Mouse (Mus musculus) CH12.LX (cell line): ENCODE data around the gene Spic. TPM values are rescaled to one million over a fixed set of nuclear protein-coding genes. Genes with fewer than 3 reads are reported as not detected.

ENCODE experiments used
- DNase-seq: peaks from one replicate; pipeline ENCODE4 v3.0.0-alpha.2; 2013; ENCODE audit errors: extremely low read depth
- H3K27ac ChIP-seq: 2 replicates; pipeline ENCODE4 v1.5.1; 2012; ENCODE audit warnings: low read depth, mild to moderate bottlenecking, control low read depth, moderate library complexity; ENCODE audit not compliant: insufficient read depth
- H3K27me3 ChIP-seq: replicated peaks from 2 replicates; pipeline ENCODE3; 2012; ENCODE audit warnings: inconsistent platforms
- H3K36me3 ChIP-seq, 2 experiments: replicated peaks in 1 of 2; 2 replicates each; pipeline versions ENCODE3 to v1.6.1; 2012; ENCODE audit warnings: inconsistent platforms in 1 of 2, low read length in 1 of 2, mild to moderate bottlenecking in 1 of 2, mixed read lengths in 1 of 2, moderate library complexity in 1 of 2; ENCODE audit not compliant: control insufficient read depth in 1 of 2, insufficient read depth in 1 of 2
- H3K4me1 ChIP-seq, 2 experiments: 2 replicates each; pipeline ENCODE4 v1.6.1; 2012; ENCODE audit warnings: inconsistent platforms in 1 of 2, moderate library complexity in 1 of 2; ENCODE audit not compliant: insufficient read depth in 2 of 2, control insufficient read depth in 1 of 2
- H3K4me2 ChIP-seq: 2 replicates; pipeline ENCODE4 v1.6.1; 2012; ENCODE audit warnings: low read depth, mild to moderate bottlenecking, control low read depth; ENCODE audit not compliant: poor library complexity, insufficient read depth, severe bottlenecking
- H3K4me3 ChIP-seq, 3 experiments: fragments of 150-350 bp in 1 of 3; sonication (generic) in 1 of 3; replicated peaks in 1 of 3; 2 replicates each; pipeline versions ENCODE3 to v1.5.1; 2011 to 2012; ENCODE audit warnings: low read depth in 2 of 3, low read length in 2 of 3, mild to moderate bottlenecking in 2 of 3, moderate library complexity in 2 of 3, control low read depth in 1 of 3, improper control_type of control experiment in 1 of 3, inconsistent platforms in 1 of 3, mixed read lengths in 1 of 3; ENCODE audit not compliant: poor library complexity in 1 of 3
- H3K79me2 ChIP-seq: replicated peaks from 2 replicates; pipeline ENCODE4 v1.6.1; 2012; ENCODE audit warnings: mild to moderate bottlenecking, moderate library complexity; ENCODE audit not compliant: control insufficient read depth, poor library complexity, insufficient read depth, severe bottlenecking; ENCODE audit errors: extremely low read depth
- H3K9ac ChIP-seq: 2 replicates; pipeline ENCODE4 v1.6.1; 2012; ENCODE audit warnings: low read depth, mild to moderate bottlenecking, control low read depth, moderate library complexity; ENCODE audit not compliant: insufficient read depth
- H3K9me3 ChIP-seq: replicated peaks from 2 replicates; pipeline ENCODE3; 2012; ENCODE audit warnings: low read length, inconsistent platforms, mixed read lengths
- BHLHE40 ChIP-seq: IDR thresholded peaks from 2 replicates; pipeline ENCODE4 v1.6.1; 2011; ENCODE audit warnings: mild to moderate bottlenecking, low read depth, low read length, improper control_type of control experiment
- CHD2 ChIP-seq: IDR thresholded peaks from 2 replicates; pipeline ENCODE4 v1.6.1; 2011; ENCODE audit warnings: low read length, improper control_type of control experiment
- CTCF ChIP-seq, 2 experiments: IDR thresholded peaks in 1 of 2; conservative IDR thresholded peaks in 1 of 2; 2 replicates each; pipeline ENCODE4 v1.5.1; 2011 to 2012; ENCODE audit warnings: low read depth in 2 of 2, low read length in 2 of 2, improper control_type of control experiment in 1 of 2, inconsistent platforms in 1 of 2, mild to moderate bottlenecking in 1 of 2, moderate library complexity in 1 of 2
- E2F4 ChIP-seq: IDR thresholded peaks from 2 replicates; pipeline ENCODE4 v1.6.1; 2011; ENCODE audit warnings: low read depth, low read length, improper control_type of control experiment; ENCODE audit not compliant: insufficient replicate concordance
- ELF1 ChIP-seq: IDR thresholded peaks from 2 replicates; pipeline ENCODE4 v1.6.1; 2014; ENCODE audit warnings: low read depth, mild to moderate bottlenecking, inconsistent platforms, low read length, improper control_type of control experiment
- EP300 ChIP-seq: IDR thresholded peaks from 2 replicates; pipeline ENCODE4 v1.6.1; 2011; ENCODE audit warnings: low read length, improper control_type of control experiment
- HCFC1 ChIP-seq: IDR thresholded peaks from 2 replicates; pipeline ENCODE4 v1.6.1; 2012; ENCODE audit warnings: low read depth, mild to moderate bottlenecking, inconsistent platforms, low read length, improper control_type of control experiment
- JUN ChIP-seq: IDR thresholded peaks from 2 replicates; pipeline ENCODE4 v1.6.1; 2011; ENCODE audit warnings: low read depth, mild to moderate bottlenecking, low read length, improper control_type of control experiment, moderate library complexity; ENCODE audit not compliant: insufficient read depth
- JUND ChIP-seq: conservative IDR thresholded peaks from 2 replicates; pipeline ENCODE4 v1.6.1; 2011; ENCODE audit warnings: low read depth, low read length, improper control_type of control experiment
- KAT2A ChIP-seq: IDR thresholded peaks from 2 replicates; pipeline ENCODE4 v1.6.1; 2012; ENCODE audit warnings: low read length, improper control_type of control experiment, inconsistent platforms; ENCODE audit not compliant: insufficient replicate concordance
- MAX ChIP-seq: IDR thresholded peaks from 2 replicates; pipeline ENCODE4 v1.6.1; 2011; ENCODE audit warnings: low read length, improper control_type of control experiment
- MAZ ChIP-seq: IDR thresholded peaks from 2 replicates; pipeline ENCODE4 v1.6.1; 2012; ENCODE audit warnings: low read depth, mild to moderate bottlenecking, inconsistent platforms, low read length, improper control_type of control experiment, moderate library complexity
- MEF2A ChIP-seq: IDR thresholded peaks from 2 replicates; pipeline ENCODE4 v1.6.1; 2014; ENCODE audit warnings: low read depth, mild to moderate bottlenecking, inconsistent platforms, low read length, improper control_type of control experiment, borderline replicate concordance
- MYC ChIP-seq: IDR thresholded peaks from 2 replicates; pipeline ENCODE4 v1.6.1; 2011; ENCODE audit warnings: low read depth, mild to moderate bottlenecking, improper control_type of control experiment, low read length
- NELFE ChIP-seq: IDR thresholded peaks from 2 replicates; pipeline ENCODE4 v1.6.1; 2011; ENCODE audit warnings: low read depth, low read length, improper control_type of control experiment
- PAX5 ChIP-seq: IDR thresholded peaks from 2 replicates; pipeline ENCODE4 v1.6.1; 2012; ENCODE audit warnings: low read length, inconsistent platforms, mixed read lengths
- POLR2A ChIP-seq: IDR thresholded peaks from 2 replicates; pipeline ENCODE4 v1.6.1; 2011; ENCODE audit warnings: low read depth, mild to moderate bottlenecking, improper control_type of control experiment, low read length
- RAD21 ChIP-seq: IDR thresholded peaks from 2 replicates; pipeline ENCODE4 v1.6.1; 2011; ENCODE audit warnings: low read depth, mild to moderate bottlenecking, low read length, improper control_type of control experiment, moderate library complexity
- RCOR1 ChIP-seq: conservative IDR thresholded peaks from 2 replicates; pipeline ENCODE4 v1.6.1; 2012; ENCODE audit warnings: low read depth, mild to moderate bottlenecking, inconsistent platforms, low read length, improper control_type of control experiment
- SMC3 ChIP-seq: IDR thresholded peaks from 2 replicates; pipeline ENCODE4 v1.6.1; 2011; ENCODE audit warnings: low read depth, low read length, improper control_type of control experiment
- TBP ChIP-seq: conservative IDR thresholded peaks from 2 replicates; pipeline ENCODE4 v1.6.1; 2011; ENCODE audit warnings: low read depth, low read length, improper control_type of control experiment
- USF1 ChIP-seq: IDR thresholded peaks from 2 replicates; pipeline ENCODE4 v1.6.1; 2014; ENCODE audit warnings: low read depth, mild to moderate bottlenecking, inconsistent platforms, low read length, improper control_type of control experiment
- USF2 ChIP-seq: conservative IDR thresholded peaks from 2 replicates; pipeline ENCODE4 v1.6.1; 2011; ENCODE audit warnings: low read depth, low read length, improper control_type of control experiment
- ZMIZ1 ChIP-seq: IDR thresholded peaks from 2 replicates; pipeline ENCODE4 v1.6.1; 2012; ENCODE audit warnings: low read depth, mild to moderate bottlenecking, inconsistent platforms, low read length, improper control_type of control experiment
- dilution Hi-C: fragments of 300-500 bp; cut with MboI; formaldehyde crosslinking; loops from 2 replicates; pipeline ENCODE4 v1.14.3; 2020; ENCODE audit warnings: low sequenced_read_pairs; ENCODE audit not compliant: extremely low pct_unique_long_range_greater_than_20kb, extremely low pct_ligation_motif_present
- in situ Hi-C: fragments of 300-500 bp; cut with MboI; formaldehyde crosslinking; loops from 3 replicates; pipeline ENCODE4 v1.14.3; 2019; ENCODE audit warnings: low sequenced_read_pairs, low pct_ligation_motif_present, low pct_unique_long_range_greater_than_20kb, mixed read lengths
- polyA plus RNA-seq: library from polyadenylated mRNA; unstranded; fragments of >175 nt; gene quantifications from 2 replicates; pipeline ENCODE4 v1.2.1, GENCODE M21; 2012; ENCODE audit warnings: low read depth; ENCODE audit not compliant: insufficient read length
- total RNA-seq, 2 experiments: library from RNA; depleted of rRNA; stranded (reverse); fragments of 300-350 nt in 1 of 2; fragments of >200 nt in 1 of 2; gene quantifications; 2 replicates each; pipeline ENCODE4 v1.2.3; 2012 to 2014

Gene Spic
- total and polyA plus RNA-seq, 3 experiments: 0.13 to 1.3 (median 1.2) TPM

DNA sequence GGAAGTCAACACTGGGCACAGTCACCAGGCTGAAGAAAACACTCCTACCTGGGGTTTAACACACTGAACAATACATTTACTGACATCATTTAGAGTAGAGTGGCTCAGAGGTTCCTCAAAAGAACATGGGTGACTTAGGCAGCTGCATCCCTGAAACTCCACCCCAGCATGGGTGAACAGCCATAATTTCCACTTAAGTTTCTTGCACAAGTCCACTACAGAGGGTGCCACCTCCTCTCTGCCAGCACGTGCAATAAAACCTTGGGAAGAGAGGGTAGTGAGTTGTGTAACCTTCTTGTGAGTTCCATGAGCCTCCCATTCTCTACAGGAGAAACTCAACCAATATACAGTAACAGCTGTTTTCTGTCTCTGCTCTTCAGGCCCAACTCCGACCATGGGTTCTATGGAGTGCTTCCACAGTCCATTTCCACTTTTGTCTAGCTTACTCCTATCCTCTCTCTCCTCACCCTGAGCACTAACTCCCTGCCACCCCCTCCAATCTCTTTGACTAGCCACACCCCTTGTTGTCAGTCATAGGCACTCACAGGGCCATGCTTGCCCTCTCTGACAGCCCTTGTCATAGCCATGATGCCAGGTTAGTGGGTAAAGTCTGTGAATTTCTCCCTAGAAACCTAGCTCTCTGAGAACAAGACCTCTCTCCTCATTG, 54.0 kb downstream of the Spic start:
- no peak overlapping the region for H3K27ac ChIP-seq
- in situ Hi-C loops: no loop called here
- H3K4me1 ChIP-seq: no peaks in the 10 kb centered on the region
- H3K9ac ChIP-seq: no peak overlapping the region
- dilution Hi-C loops: no loop called here
- H3K4me3 ChIP-seq: no peak overlapping the region
- no peaks in the 10 kb centered on the region for H3K27me3 ChIP-seq
- no peak overlapping the region for H3K4me2 ChIP-seq
- no peaks in the 10 kb centered on the region for H3K36me3 ChIP-seq
- no peak for TF ChIP-seq ZMIZ1
- TF ChIP-seq MAX: no peak
- no peak for TF ChIP-seq USF2
- no peak for TF ChIP-seq MAZ
- no peak for TF ChIP-seq ELF1
- TF ChIP-seq E2F4: no peak
- TF ChIP-seq RAD21: no peak
- TF ChIP-seq RCOR1: no peak
- TF ChIP-seq EP300: no peak
- TF ChIP-seq NELFE: no peak
- TF ChIP-seq, all 38 proteins: peak for 0
- no peak for DNase-seq
- Histone ChIP-seq H3K79me2 (no peaks in the 10 kb centered on the region), H3K9me3 (no peaks in the 10 kb centered on the region)

DNA sequence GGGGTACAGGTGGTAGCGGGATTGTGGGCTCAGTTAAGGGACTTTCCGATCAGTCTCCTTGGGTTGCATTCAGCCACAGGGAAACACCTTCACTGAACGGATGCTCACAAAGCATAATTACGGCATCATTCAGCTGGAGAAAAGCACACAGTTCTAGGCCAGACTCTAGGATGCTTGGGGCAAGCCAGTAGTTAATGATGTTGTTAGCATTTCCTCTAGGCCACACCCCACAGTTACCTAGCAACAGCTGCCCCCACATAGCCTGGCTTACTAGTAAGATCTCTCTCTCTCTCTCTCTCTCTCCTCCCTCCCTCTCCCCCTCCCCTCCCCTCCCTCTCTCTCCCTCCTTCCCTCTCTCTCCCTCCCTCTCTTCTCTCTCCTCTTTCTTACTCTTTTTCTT, 57.8 kb downstream of the Spic start:
- dilution Hi-C loops: no loop called here
- DNase-seq: peak; percentile 2
- H3K4me2 ChIP-seq: no peak overlapping the region
- H3K9me3 ChIP-seq: no peaks in the 10 kb centered on the region
- TF ChIP-seq BHLHE40 (no peak), PAX5 (no peak), MYC (no peak), HCFC1 (no peak), CTCF (conservative IDR thresholded peaks at IDR 0.05 in 1 of 2, IDR thresholded peaks at IDR 0.05 in 1 of 2; ENCODE audit: low read depth in 2 of 2, low read length in 2 of 2) (no peak), JUN (no peak), CHD2 (no peak), KAT2A (no peak), ELF1 (no peak), SMC3 (no peak), E2F4 (no peak), MEF2A (no peak), TBP (no peak), USF2 (no peak), USF1 (no peak), POLR2A (no peak), JUND (no peak)
- no peak overlapping the region for H3K9ac ChIP-seq
- no peaks in the 10 kb centered on the region for H3K36me3 ChIP-seq
- H3K4me3 ChIP-seq: no peak overlapping the region
- no peaks in the 10 kb centered on the region for H3K27me3 ChIP-seq
- no peaks in the 10 kb centered on the region for H3K4me1 ChIP-seq
- H3K79me2 ChIP-seq: no peaks in the 10 kb centered on the region
- H3K27ac ChIP-seq: no peak overlapping the region
- in situ Hi-C loops: no loop called here
